Mouse (Mus musculus): Measurements from ENCODE around the gene Fxyd6. TPM values are rescaled to one million over a fixed set of nuclear protein-coding genes. Genes with fewer than 3 reads are reported as not detected.

The Fxyd6 gene
- total RNA-seq, 2 experiments from 2014 or later = 222 to 224 TPM

GRCm38 (mm10) chr9:45411111-45411510 is 41.1 kb downstream of the Fxyd6 start:
- DNase-seq = no peak

- DNase-seq = peak in 1 of 2 experiments; percentile 34
These were observed 41.8 kb downstream of the Fxyd6 start for GRCm38 (mm10) chr9:45411803-45412202.

GRCm38 (mm10) chr9:45412287-45412686 is 42.3 kb downstream of the Fxyd6 start:
- DNase-seq = peak; percentile 87 to 91

- DNase-seq = no peak
These were observed 42.9 kb downstream of the Fxyd6 start for GRCm38 (mm10) chr9:45412700-45413477.

GRCm38 (mm10) chr9:45413478-45414140 is 43.6 kb downstream of the Fxyd6 start:
- peak; percentile 12 to 59 for DNase-seq

- DNase-seq = peak; percentile 20 to 51
These were observed 45.9 kb downstream of the Fxyd6 start for GRCm38 (mm10) chr9:45415912-45416311.

- DNase-seq = peak; percentile 36 to 68
These were observed 47.3 kb downstream of the Fxyd6 start for GRCm38 (mm10) chr9:45417245-45417644.

GRCm38 (mm10) chr9:45418252-45418651 is 48.3 kb downstream of the Fxyd6 start:
- no peak for DNase-seq

GRCm38 (mm10) chr9:45421209-45421608 is 51.2 kb downstream of the Fxyd6 start:
- peak in 1 of 2 experiments; percentile 20 for DNase-seq

- DNase-seq = no peak
These were observed 52.8 kb downstream of the Fxyd6 start for GRCm38 (mm10) chr9:45422761-45423298.

GRCm38 (mm10) chr9:45426456-45426855 is 56.5 kb downstream of the Fxyd6 start, which contains the start of gene Dscaml1:
TSS of gene Dscaml1 (plus strand) at chr9:45426628.
- DNase-seq = no peak

- no peak for DNase-seq
These were observed 59.4 kb downstream of the Fxyd6 start for GRCm38 (mm10) chr9:45429392-45429791.

- peak; percentile 12 to 20 for DNase-seq
These were observed 60.1 kb downstream of the Fxyd6 start for GRCm38 (mm10) chr9:45429951-45430697.

GRCm38 (mm10) chr9:45430698-45430959 is 60.6 kb downstream of the Fxyd6 start:
- no peak for DNase-seq

- no peak for DNase-seq
These were observed 61.2 kb downstream of the Fxyd6 start for GRCm38 (mm10) chr9:45431150-45431549.

- no peak for DNase-seq
These were observed 62.7 kb downstream of the Fxyd6 start for GRCm38 (mm10) chr9:45432639-45433038.

- DNase-seq = no peak
These were observed 63.1 kb downstream of the Fxyd6 start for GRCm38 (mm10) chr9:45433119-45433518.

GRCm38 (mm10) chr9:45434171-45434570 is 64.2 kb downstream of the Fxyd6 start:
- DNase-seq = no peak

- DNase-seq = no peak
These were observed 69.0 kb downstream of the Fxyd6 start for GRCm38 (mm10) chr9:45439025-45439424.

- DNase-seq = no peak
These were observed 70.2 kb downstream of the Fxyd6 start for GRCm38 (mm10) chr9:45440083-45440784.

- DNase-seq = no peak
These were observed 74.3 kb downstream of the Fxyd6 start for GRCm38 (mm10) chr9:45444251-45444798.

Measured in adrenal gland, postnatal 36 days (tissue).